Mouse (Mus musculus) hindlimb bud, embryonic 11.5 days (tissue): ENCODE results near the gene Anxa6.

Experiments
- DNase-seq: peaks from one replicate; pipeline ENCODE4 v3.0.0-alpha.2; 2012; ENCODE audit warnings: low read depth, low spot score; ENCODE audit errors: extremely low spot score

The Anxa6 gene

GRCm38 (mm10) chr11:55033040-55033660, at the start of gene Anxa6:
Anxa6 (minus strand) TSS chr11:55033445.
- DNase-seq = no peak

GRCm38 (mm10) chr11:55081206-55081605, 48.0 kb upstream of the Anxa6 start:
- no peak for DNase-seq

- no peak for DNase-seq
Observed at GRCm38 (mm10) chr11:55079180-55079579, 45.9 kb upstream of the Anxa6 start.

GRCm38 (mm10) chr11:55078502-55078901, 45.3 kb upstream of the Anxa6 start:
- DNase-seq = no peak

- no peak for DNase-seq
Observed at GRCm38 (mm10) chr11:55077331-55078231, 44.3 kb upstream of the Anxa6 start, which contains the start of gene Ccdc69. Ccdc69 (minus strand) TSS chr11:55078131.

- no peak for DNase-seq
Observed at GRCm38 (mm10) chr11:55076234-55076633, 43.0 kb upstream of the Anxa6 start.

GRCm38 (mm10) chr11:55075602-55076001, 42.4 kb upstream of the Anxa6 start:
- DNase-seq = no peak

GRCm38 (mm10) chr11:55073191-55073590, 39.9 kb upstream of the Anxa6 start:
- DNase-seq = no peak

- DNase-seq = no peak
Observed at GRCm38 (mm10) chr11:55072467-55072866, 39.2 kb upstream of the Anxa6 start.

GRCm38 (mm10) chr11:55071344-55071743, 38.1 kb upstream of the Anxa6 start:
- DNase-seq = no peak

- DNase-seq = no peak
Observed at GRCm38 (mm10) chr11:55069023-55069422, 35.8 kb upstream of the Anxa6 start.

GRCm38 (mm10) chr11:55066921-55067320, 33.7 kb upstream of the Anxa6 start:
- no peak for DNase-seq

- DNase-seq = no peak
Observed at GRCm38 (mm10) chr11:55062856-55063255, 29.6 kb upstream of the Anxa6 start.

GRCm38 (mm10) chr11:55060802-55061201, 27.6 kb upstream of the Anxa6 start:
- no peak for DNase-seq

GRCm38 (mm10) chr11:55057511-55057910, 24.3 kb upstream of the Anxa6 start:
- DNase-seq = no peak

GRCm38 (mm10) chr11:55050837-55051510, 17.7 kb upstream of the Anxa6 start:
- no peak for DNase-seq

- DNase-seq = no peak
Observed at GRCm38 (mm10) chr11:55046600-55046999, 13.4 kb upstream of the Anxa6 start.

GRCm38 (mm10) chr11:55041348-55041747, 8.1 kb upstream of the Anxa6 start:
- no peak for DNase-seq

- DNase-seq = peak; percentile 35
Observed at GRCm38 (mm10) chr11:55039591-55039990, 6.3 kb upstream of the Anxa6 start.

- no peak for DNase-seq
Observed at GRCm38 (mm10) chr11:55036601-55037000, 3.4 kb upstream of the Anxa6 start.

GRCm38 (mm10) chr11:55032286-55032685, 959 bp downstream of the Anxa6 start:
- no peak for DNase-seq

- no peak for DNase-seq
Observed at GRCm38 (mm10) chr11:55031991-55032280, 1.3 kb downstream of the Anxa6 start.
